Comparison of ENCODE assay signal across 8 mouse cellular contexts in the genomic region with DNA sequence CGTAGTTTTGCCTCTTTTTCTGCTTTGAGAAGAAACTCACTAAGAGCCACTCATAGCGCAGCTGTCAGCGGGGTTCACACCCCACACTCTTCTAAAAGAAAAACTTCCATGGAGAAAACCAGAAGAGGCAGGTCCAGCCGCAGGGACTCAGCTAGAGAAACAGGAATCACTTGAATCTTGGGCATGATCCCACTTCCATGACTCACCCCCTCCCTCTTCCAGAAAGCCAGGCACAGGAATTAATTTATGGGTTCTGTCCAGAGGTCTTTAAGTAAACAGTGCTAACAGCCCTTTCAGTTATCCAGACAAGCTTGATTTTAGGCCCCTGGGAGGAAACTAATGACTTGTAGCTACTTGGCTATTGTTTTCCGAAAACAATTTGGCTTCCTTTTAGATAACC.
A peak's percentile ranks its signal among the peaks of the same experiment; 100 is the strongest.
DNase-seq lines count a peak whose midpoint lies in the region; ATAC-seq and TF ChIP-seq lines count a peak whose summit lies in the region.

No protein-coding gene starts in this region.

- TF ChIP-seq EP300 in heart, postnatal 0 days (IDR thresholded peaks at IDR 0.05; ENCODE audit: low read depth): no peak

- peaks cover 17% of the 10 kb centered on the region for H3K27me3 ChIP-seq in heart, embryonic 12.5 days (replicated peaks)
- H3K27me3 ChIP-seq in heart, postnatal 0 days (ENCODE audit: control insufficient read depth, insufficient read depth, low read length): peaks cover 7% of the 10 kb centered on the region; the same call in 1 of the 2 replicates
- no peaks in the 10 kb centered on the region for H3K27me3 ChIP-seq in neural tube, embryonic 15.5 days (replicated peaks)

- 0 out of 2 replicates have a peak, but pooled peaks cover 3% of the 10 kb centered on the region for H3K9me3 ChIP-seq in heart, embryonic 12.5 days (replicated peaks)
- no peaks in the 10 kb centered on the region for H3K9me3 ChIP-seq in heart, postnatal 0 days (replicated peaks; ENCODE audit: control insufficient read depth, low read length)
- H3K9me3 ChIP-seq in neural tube, embryonic 15.5 days (replicated peaks): no peaks in the 10 kb centered on the region

- 58% methylated on average over 5 of the region's 5 CpGs for WGBS in heart, embryonic 12.5 days
- WGBS in heart, postnatal 0 days: 54% methylated on average over 5 of the region's 5 CpGs
- 40% methylated on average over 5 of the region's 5 CpGs for WGBS in neural tube, embryonic 15.5 days

- ATAC-seq in heart, embryonic 12.5 days (ENCODE audit: insufficient number of reproducible peaks, low FRiP score): no peak
- 0 out of 2 replicates have a peak, but pooled peaks have one; percentile 20 for ATAC-seq in heart, postnatal 0 days (ENCODE audit: insufficient read depth, low read depth)
- ATAC-seq in neural tube, embryonic 15.5 days (ENCODE audit: low FRiP score): no peak

- peaks cover 11% of the 10 kb centered on the region for H3K4me1 ChIP-seq in heart, embryonic 12.5 days (replicated peaks)
- peaks cover 5% of the 10 kb centered on the region; the same call in 1 of the 2 replicates for H3K4me1 ChIP-seq in heart, postnatal 0 days (ENCODE audit: control insufficient read depth, insufficient read depth)
- H3K4me1 ChIP-seq in neural tube, embryonic 15.5 days: 0 out of 2 replicates have a peak, but pooled peaks cover 3% of the 10 kb centered on the region

- H3K36me3 ChIP-seq in heart, embryonic 12.5 days: no peaks in the 10 kb centered on the region
- no peaks in the 10 kb centered on the region for H3K36me3 ChIP-seq in heart, postnatal 0 days (replicated peaks; ENCODE audit: control insufficient read depth, insufficient read depth, low read length)
- no peaks in the 10 kb centered on the region for H3K36me3 ChIP-seq in neural tube, embryonic 15.5 days

- H3K27ac ChIP-seq in heart, embryonic 12.5 days (ENCODE audit: poor library complexity, severe bottlenecking): no peak overlapping the region
- H3K27ac ChIP-seq in heart, postnatal 0 days (ENCODE audit: low read depth): no peak overlapping the region
- H3K27ac ChIP-seq in neural tube, embryonic 15.5 days (replicated peaks): no peak overlapping the region

- no peak for TF ChIP-seq CTCF in heart, postnatal 0 days (IDR thresholded peaks at IDR 0.05; ENCODE audit: low read depth)

- DNase-seq in heart, adult 18-20 months: peak; percentile 49 to 56
- peak; percentile 68 for DNase-seq in adrenal gland, adult 2 months
- DNase-seq in heart, postnatal 0 days (ENCODE audit: low spot score): no peak
- DNase-seq in lung, postnatal 14 days: peak; percentile 46
- no peak for DNase-seq in cerebellum, adult 18-20 months
- DNase-seq in spleen, postnatal 14 days (ENCODE audit: low spot score in 2 of 2): no peak

- no peak overlapping the region for H3K4me3 ChIP-seq in heart, embryonic 12.5 days
- no peak overlapping the region for H3K4me3 ChIP-seq in heart, postnatal 0 days (ENCODE audit: low read depth, low read length)
- H3K4me3 ChIP-seq in neural tube, embryonic 15.5 days (replicated peaks): no peak overlapping the region

- H3K9ac ChIP-seq in heart, embryonic 12.5 days: no peak overlapping the region
- H3K9ac ChIP-seq in heart, postnatal 0 days (replicated peaks; ENCODE audit: low read depth, low read length): no peak overlapping the region
- H3K9ac ChIP-seq in neural tube, embryonic 15.5 days (replicated peaks): no peak overlapping the region

- no peak overlapping the region for H3K4me2 ChIP-seq in heart, embryonic 12.5 days
- H3K4me2 ChIP-seq in heart, postnatal 0 days (ENCODE audit: low read depth, low read length): no peak overlapping the region
- H3K4me2 ChIP-seq in neural tube, embryonic 15.5 days: no peak overlapping the region

Comparison
In these comparisons a context has a peak if more than half of its experiments do, and no peak if none do; other contexts are left out.
1. DNase-seq: peak in heart, adult 18-20 months (2 of 2), adrenal gland, adult 2 months (single experiment) and lung, postnatal 14 days (single experiment); none in heart, postnatal 0 days (single experiment), cerebellum, adult 18-20 months (0 of 2) and spleen, postnatal 14 days (0 of 2).